12 mouse cellular contexts compared by ENCODE assay signal in the genomic region with DNA sequence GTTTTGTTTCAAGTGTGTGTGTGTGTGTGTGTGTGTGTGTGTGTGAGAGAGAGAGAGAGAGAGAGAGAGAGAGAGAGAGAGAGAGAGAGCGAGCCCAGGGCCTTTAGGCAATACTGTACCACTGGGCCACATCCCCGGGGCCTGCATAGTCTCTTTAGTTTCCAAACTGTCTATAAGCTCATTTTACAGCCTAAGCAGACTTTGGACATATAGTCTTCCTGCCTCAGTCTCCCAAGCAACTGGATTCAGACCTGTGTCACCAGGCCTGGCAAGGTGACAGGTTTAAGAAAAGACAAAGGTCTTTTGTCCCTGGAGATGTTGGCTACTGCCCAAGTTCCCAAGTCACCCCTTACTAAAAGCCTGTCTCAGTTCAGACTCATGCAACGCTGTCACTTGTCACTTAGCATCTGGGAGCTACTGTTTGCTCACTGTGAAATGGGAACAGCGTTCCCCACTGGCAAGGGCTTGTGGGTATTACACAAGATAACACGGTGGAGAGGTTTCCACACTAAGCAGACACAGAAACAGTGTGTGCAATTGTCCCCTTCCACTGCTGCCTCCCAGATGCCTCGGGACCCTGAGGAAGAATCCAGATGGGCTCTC.
A peak's percentile ranks its signal among the peaks of the same experiment; 100 is the strongest.
DNase-seq lines count a peak whose midpoint lies in the region; ATAC-seq and TF ChIP-seq lines count a peak whose summit lies in the region.
"Had no signal": no experiment of that assay in that cellular context is flagged by ENCODE, and none has a peak within 500 bp of the region (broad histone marks: within the 10 kb centered on the region; RNA-seq: fewer than 3 reads in every experiment).

No protein-coding gene starts in this region.

- H3K27ac ChIP-seq in heart, embryonic 14.5 days (replicated peaks in 1 of 2; ENCODE audit: control insufficient read depth in 1 of 2, insufficient read depth in 1 of 2, low read depth in 2 of 2, low read length in 2 of 2) = no peak overlapping the region; a peak in 1 of 4 replicates
- no peak overlapping the region for H3K27ac ChIP-seq in midbrain, embryonic 11.5 days (ENCODE audit: low read depth, low read length)
- no peak overlapping the region for H3K27ac ChIP-seq in midbrain, postnatal 0 days (ENCODE audit: low read depth, low read length)
- no peak overlapping the region for H3K27ac ChIP-seq in intestine, embryonic 15.5 days
- H3K27ac ChIP-seq in stomach, postnatal 0 days (replicated peaks) = peak overlapping the region; percentile 35
- H3K27ac ChIP-seq: gastrocnemius, adult 2 months; heart, embryonic 15.5 days had no signal

- 0 out of 2 replicates have a peak overlapping the region, but pooled peaks have one; percentile 5 for H3K9ac ChIP-seq in heart, embryonic 14.5 days (ENCODE audit: low read length)
- H3K9ac ChIP-seq in midbrain, embryonic 11.5 days (ENCODE audit: low read length) = no peak overlapping the region
- no peak overlapping the region for H3K9ac ChIP-seq in midbrain, postnatal 0 days (replicated peaks; ENCODE audit: low read length, poor library complexity, severe bottlenecking)
- no peak overlapping the region for H3K9ac ChIP-seq in intestine, embryonic 15.5 days
- H3K9ac ChIP-seq in stomach, postnatal 0 days (ENCODE audit: low read length) = no peak overlapping the region
- H3K9ac ChIP-seq: heart, embryonic 15.5 days had no signal

- no peak overlapping the region for H3K4me2 ChIP-seq in heart, embryonic 14.5 days (ENCODE audit: low read length)
- H3K4me2 ChIP-seq in midbrain, embryonic 11.5 days = no peak overlapping the region
- no peak overlapping the region for H3K4me2 ChIP-seq in midbrain, postnatal 0 days (ENCODE audit: low read depth, low read length, poor library complexity, severe bottlenecking)
- H3K4me2 ChIP-seq in intestine, embryonic 15.5 days (replicated peaks) = no peak overlapping the region
- H3K4me2 ChIP-seq in stomach, postnatal 0 days (replicated peaks; ENCODE audit: low read depth) = no peak overlapping the region
- H3K4me2 ChIP-seq: heart, embryonic 15.5 days had no signal

- no peak overlapping the region for H3K4me3 ChIP-seq in heart, embryonic 14.5 days (ENCODE audit: control insufficient read depth in 1 of 2, insufficient read depth in 1 of 2, low read depth in 1 of 2, low read length in 2 of 2)
- no peak overlapping the region for H3K4me3 ChIP-seq in midbrain, embryonic 11.5 days (ENCODE audit: low read depth, low read length)
- H3K4me3 ChIP-seq in midbrain, postnatal 0 days (ENCODE audit: low read depth, low read length) = no peak overlapping the region
- no peak overlapping the region for H3K4me3 ChIP-seq in intestine, embryonic 15.5 days (replicated peaks)
- H3K4me3 ChIP-seq in stomach, postnatal 0 days (ENCODE audit: low read depth, low read length) = no peak overlapping the region
- H3K4me3 ChIP-seq: gastrocnemius, adult 2 months; heart, embryonic 15.5 days had no signal

- TF ChIP-seq CTCF in midbrain, postnatal 0 days (IDR thresholded peaks at IDR 0.05) = no peak
- TF ChIP-seq CTCF in stomach, postnatal 0 days (IDR thresholded peaks at IDR 0.05; ENCODE audit: low read depth) = no peak

- no peak for DNase-seq in heart, adult 9 months (ENCODE audit: low spot score in 2 of 2)
- DNase-seq in midbrain, embryonic 11.5 days (ENCODE audit: low spot score, missing footprints) = peak; percentile 62
- no peak for DNase-seq in midbrain, postnatal 0 days (ENCODE audit: low spot score)
- DNase-seq in stomach, postnatal 0 days (ENCODE audit: low spot score) = peak; percentile 32
- DNase-seq in kidney, adult 9 months = no peak
- DNase-seq in kidney, postnatal 36 days = no peak
- DNase-seq: gastrocnemius, adult 2 months; thymus, adult 2 months had no signal

- no peak for TF ChIP-seq EP300 in stomach, postnatal 0 days (optimal IDR thresholded peaks at IDR 0.05)

- no peaks in the 10 kb centered on the region for H3K9me3 ChIP-seq in heart, embryonic 14.5 days (ENCODE audit: control insufficient read depth, low read length)
- no peaks in the 10 kb centered on the region for H3K9me3 ChIP-seq in midbrain, embryonic 11.5 days (ENCODE audit: control insufficient read depth, low read length)
- no peaks in the 10 kb centered on the region for H3K9me3 ChIP-seq in midbrain, postnatal 0 days (ENCODE audit: low read length)
- no peaks in the 10 kb centered on the region for H3K9me3 ChIP-seq in intestine, embryonic 15.5 days
- H3K9me3 ChIP-seq in stomach, postnatal 0 days (ENCODE audit: control insufficient read depth, low read length) = no peaks in the 10 kb centered on the region
- H3K9me3 ChIP-seq: heart, embryonic 15.5 days had no signal

- 52% methylated on average over 6 of the region's 6 CpGs for WGBS in heart, embryonic 14.5 days
- WGBS in midbrain, embryonic 11.5 days = 82% methylated on average over 6 of the region's 6 CpGs
- 46% methylated on average over 6 of the region's 6 CpGs for WGBS in midbrain, postnatal 0 days
- 62% methylated on average over 6 of the region's 6 CpGs for WGBS in intestine, embryonic 15.5 days
- 60% methylated on average over 6 of the region's 6 CpGs for WGBS in stomach, postnatal 0 days

- no peak for ATAC-seq in heart, embryonic 14.5 days (ENCODE audit: insufficient number of reproducible peaks, insufficient read depth, low FRiP score, low read depth)
- no peak for ATAC-seq in midbrain, embryonic 11.5 days (ENCODE audit: low FRiP score)
- no peak for ATAC-seq in midbrain, postnatal 0 days (ENCODE audit: low FRiP score)
- peak; percentile 58 for ATAC-seq in intestine, embryonic 15.5 days
- no peak for ATAC-seq in stomach, postnatal 0 days (ENCODE audit: low FRiP score, low TSS enrichment)
- ATAC-seq: inflammation-experienced regulatory T-cells, adult 6 months had no signal

- peaks cover 5 to 17% of the 10 kb centered on the region in 2 experiments; a peak in 3 of 4 replicates for H3K4me1 ChIP-seq in heart, embryonic 14.5 days (ENCODE audit: control insufficient read depth in 2 of 2, insufficient read depth in 2 of 2, low read length in 2 of 2)
- H3K4me1 ChIP-seq in midbrain, embryonic 11.5 days (ENCODE audit: control insufficient read depth, insufficient read depth, low read length) = no peaks in the 10 kb centered on the region
- no peaks in the 10 kb centered on the region for H3K4me1 ChIP-seq in midbrain, postnatal 0 days (ENCODE audit: insufficient read depth, low read length)
- H3K4me1 ChIP-seq in intestine, embryonic 15.5 days (replicated peaks) = peaks cover 7% of the 10 kb centered on the region; the same call in 1 of the 2 replicates
- no peaks in the 10 kb centered on the region for H3K4me1 ChIP-seq in stomach, postnatal 0 days (replicated peaks; ENCODE audit: control insufficient read depth, insufficient read depth)

- H3K36me3 ChIP-seq in heart, embryonic 14.5 days (ENCODE audit: control insufficient read depth, insufficient read depth, low read length) = no peaks in the 10 kb centered on the region
- H3K36me3 ChIP-seq in midbrain, embryonic 11.5 days (ENCODE audit: control insufficient read depth, insufficient read depth, low read length) = no peaks in the 10 kb centered on the region
- H3K36me3 ChIP-seq in midbrain, postnatal 0 days (ENCODE audit: insufficient read depth, low read length) = no peaks in the 10 kb centered on the region
- no peaks in the 10 kb centered on the region for H3K36me3 ChIP-seq in intestine, embryonic 15.5 days
- H3K36me3 ChIP-seq in stomach, postnatal 0 days (ENCODE audit: control insufficient read depth, insufficient read depth, low read length) = no peaks in the 10 kb centered on the region
- H3K36me3 ChIP-seq: heart, embryonic 15.5 days had no signal

- no peaks in the 10 kb centered on the region for H3K27me3 ChIP-seq in heart, embryonic 14.5 days (ENCODE audit: control insufficient read depth, insufficient read depth, low read length)
- no peaks in the 10 kb centered on the region for H3K27me3 ChIP-seq in midbrain, embryonic 11.5 days (ENCODE audit: control insufficient read depth, insufficient read depth, low read length)
- 0 out of 2 replicates have a peak, but pooled peaks cover 4% of the 10 kb centered on the region for H3K27me3 ChIP-seq in midbrain, postnatal 0 days (ENCODE audit: insufficient read depth, low read length)
- no peaks in the 10 kb centered on the region for H3K27me3 ChIP-seq in intestine, embryonic 15.5 days (replicated peaks)
- no peaks in the 10 kb centered on the region for H3K27me3 ChIP-seq in stomach, postnatal 0 days (ENCODE audit: control insufficient read depth, insufficient read depth, low read length)
- H3K27me3 ChIP-seq: heart, embryonic 15.5 days had no signal

Comparison
In these comparisons a context has a peak if more than half of its experiments do, and no peak if none do; other contexts are left out.
1. DNase-seq: peak in midbrain, embryonic 11.5 days (single experiment) and stomach, postnatal 0 days (single experiment); none in heart, adult 9 months (0 of 2), midbrain, postnatal 0 days (single experiment), kidney, adult 9 months (single experiment) and kidney, postnatal 36 days (0 of 2).